Comparison of ENCODE assay signal across 8 mouse cellular contexts in genomic region chr10:75059396-75059795, GRCm38 (mm10). TPM values are rescaled to one million over a fixed set of nuclear protein-coding genes. Genes with fewer than 3 reads are reported as not detected.
DNase-seq lines count a peak whose midpoint lies in the region; ATAC-seq lines count a peak whose summit lies in the region.

No protein-coding gene starts in this region.

- H3K4me2 ChIP-seq in hindbrain, embryonic 13.5 days, result peak overlapping the region; percentile 98

- peak; percentile 70 for DNase-seq in Muller cell, postnatal 12 days (ENCODE audit: inconsistent ontology term)
- DNase-seq in cerebellum, adult 9-10 months, result peak; percentile 82
- peak; percentile 54 to 91 for DNase-seq in frontal cortex, adult 2 months (ENCODE audit: extremely low spot score in 1 of 2, low spot score in 1 of 2)
- peak; percentile 77 to 85 for DNase-seq in layer of hippocampus, postnatal 14 days (ENCODE audit: low spot score in 2 of 2)
- DNase-seq in lung, postnatal 14 days, result peak; percentile 83
- peak; percentile 51 for DNase-seq in retina, postnatal 7 days (ENCODE audit: low read depth, low spot score)
- DNase-seq in urinary bladder, adult 2 months (ENCODE audit: low spot score), result peak; percentile 39

- H3K27me3 ChIP-seq in hindbrain, embryonic 13.5 days, result 0 out of 2 replicates have a peak, but pooled peaks cover 3% of the 10 kb centered on the region

- no peak overlapping the region for H3K9ac ChIP-seq in hindbrain, embryonic 13.5 days

- ATAC-seq in hindbrain, embryonic 13.5 days (ENCODE audit: low FRiP score), result no peak

- peaks cover 69% of the 10 kb centered on the region for H3K4me1 ChIP-seq in hindbrain, embryonic 13.5 days (replicated peaks)

- 1% methylated on average over 11 of the region's 11 CpGs for WGBS in hindbrain, embryonic 13.5 days

- peak overlapping the region; percentile 36; the same call in 1 of the 2 replicates for H3K27ac ChIP-seq in hindbrain, embryonic 13.5 days

- H3K36me3 ChIP-seq in hindbrain, embryonic 13.5 days, result no peaks in the 10 kb centered on the region; the same call in 1 of the 2 replicates

- H3K9me3 ChIP-seq in hindbrain, embryonic 13.5 days, result no peaks in the 10 kb centered on the region

- peak overlapping the region; percentile 88 for H3K4me3 ChIP-seq in hindbrain, embryonic 13.5 days

RNA-seq across cellular contexts. Expression of gene Bcr, which starts 1.0 kb away (rescaled TPM):
- 68.9 and 69.4 TPM in 2 replicates for polyA plus RNA-seq in frontal cortex, adult 2 months (2012; rRNA removed)
- 15.1 and 15.8 TPM in 2 replicates for polyA plus RNA-seq in hindbrain, embryonic 13.5 days (2015; fragmentation: Nextera tagmentation; extraction: Ambion mirVana)
- 10 to 100 TPM; 75.0 to 83.2 TPM for total RNA-seq in layer of hippocampus, postnatal 14 days (2021)
- polyA plus RNA-seq in urinary bladder, adult 2 months (2012; rRNA removed), result 35.5 and 39.5 TPM in 2 replicates

RNA-seq across cellular contexts. Expression of gene Rab36, which starts 22.5 kb away (rescaled TPM):
- polyA plus RNA-seq in frontal cortex, adult 2 months (2012; rRNA removed), result 41.6 TPM in 2 replicates
- polyA plus RNA-seq in hindbrain, embryonic 13.5 days (2015; fragmentation: Nextera tagmentation; extraction: Ambion mirVana), result 14.4 and 15.7 TPM in 2 replicates
- total RNA-seq in layer of hippocampus, postnatal 14 days (2021), result 10 to 100 TPM; 28.8 to 30.6 TPM
- polyA plus RNA-seq in urinary bladder, adult 2 months (2012; rRNA removed), result 8.2 and 11.2 TPM in 2 replicates

RNA-seq across cellular contexts. Expression of gene Rsph14, which starts 27.0 kb away (rescaled TPM):
- 0.32 and 0.42 TPM in 2 replicates for polyA plus RNA-seq in frontal cortex, adult 2 months (2012; rRNA removed)
- 0.91 and 1.0 TPM in 2 replicates for polyA plus RNA-seq in hindbrain, embryonic 13.5 days (2015; fragmentation: Nextera tagmentation; extraction: Ambion mirVana)
- total RNA-seq in layer of hippocampus, postnatal 14 days (2021), result 1 to 10 TPM; 1.3 to 1.4 TPM
- not detected in 2 replicates for polyA plus RNA-seq in urinary bladder, adult 2 months (2012; rRNA removed)
